7 mouse cellular contexts compared by ENCODE assay signal in the genomic region with DNA sequence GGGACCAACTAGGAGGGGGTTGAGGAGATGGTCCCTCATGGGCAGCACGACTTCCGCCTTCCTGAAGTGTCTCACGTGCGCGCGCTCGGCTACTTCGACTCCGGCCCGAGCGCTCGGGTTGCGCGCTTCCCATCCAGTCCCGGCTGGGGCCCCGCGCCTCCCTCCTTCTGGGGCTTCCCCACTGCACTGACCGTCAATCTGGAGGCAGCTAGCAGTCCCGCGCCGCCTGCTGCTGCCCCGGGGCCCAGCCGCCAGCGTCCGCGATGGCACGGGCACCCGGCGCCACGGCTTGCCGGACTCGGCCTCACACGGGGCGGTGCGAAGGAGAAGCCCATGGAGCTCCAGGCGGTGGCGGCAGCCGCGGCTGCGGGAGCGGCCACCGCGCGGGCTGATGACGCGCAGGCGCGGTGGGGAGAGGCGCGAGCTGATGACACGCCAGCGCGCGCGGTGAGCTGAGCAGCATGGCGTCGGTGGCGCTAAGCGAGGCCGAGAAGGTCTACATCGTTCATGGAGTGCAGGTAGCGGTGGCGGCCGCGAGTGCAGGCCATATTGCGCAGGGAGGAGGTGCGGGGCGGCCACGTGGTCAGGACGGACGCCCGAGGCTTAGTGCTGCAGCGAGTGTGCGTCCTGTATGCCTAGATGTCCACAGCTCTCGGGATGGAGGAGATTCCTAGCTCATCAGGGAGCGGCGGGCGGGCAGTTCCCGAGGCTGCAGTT. TPM values are rescaled to one million over a fixed set of nuclear protein-coding genes. Genes with fewer than 3 reads are reported as not detected.
A peak's percentile ranks its signal among the peaks of the same experiment; 100 is the strongest.
DNase-seq lines count a peak whose midpoint lies in the region; ATAC-seq and TF ChIP-seq lines count a peak whose summit lies in the region.

Gene Zdhhc3, minus strand, starts transcription at position 401 of the 717 bp plus-strand sequence.
Gene Exosc7, plus strand, starts transcription at position 411 of the 717 bp plus-strand sequence.

- ATAC-seq in intestine, postnatal 0 days, result peak; percentile 92
- peak; percentile 96 for ATAC-seq in midbrain, embryonic 12.5 days (ENCODE audit: low FRiP score, low read depth)

- no peaks in the 10 kb centered on the region for H3K9me3 ChIP-seq in intestine, postnatal 0 days (ENCODE audit: control insufficient read depth)
- no peaks in the 10 kb centered on the region for H3K9me3 ChIP-seq in midbrain, embryonic 12.5 days

- peak within 1 kb of the TSS; percentile 91 for H3K4me3 ChIP-seq in intestine, postnatal 0 days (ENCODE audit: low read depth, low read length)
- H3K4me3 ChIP-seq in midbrain, embryonic 12.5 days, result peak within 1 kb of the TSS; percentile 95
- H3K4me3 ChIP-seq in small intestine, adult 2 months (ENCODE audit: low read depth, low read length), result peak within 1 kb of the TSS; percentile 90

- DNase-seq in adrenal gland, adult 8-10 months, result peak; percentile 79
- DNase-seq in embryo, embryonic 9.5 days (ENCODE audit: extremely low spot score), result peak; percentile 90
- no peak for DNase-seq in gonadal fat pad, adult 2 months (ENCODE audit: low read depth)
- DNase-seq in left cerebral cortex, postnatal 4 days, result peak; percentile 88

- peak within 1 kb of the TSS; percentile 87 for H3K4me2 ChIP-seq in intestine, postnatal 0 days (replicated peaks; ENCODE audit: low read depth)
- peak within 1 kb of the TSS; percentile 81 for H3K4me2 ChIP-seq in midbrain, embryonic 12.5 days (replicated peaks)

- 0 out of 2 replicates have a peak, but pooled peaks have one; percentile 24 for TF ChIP-seq CTCF in intestine, postnatal 0 days (IDR thresholded peaks at IDR 0.05; ENCODE audit: low read depth)
- TF ChIP-seq CTCF in small intestine, adult 2 months (IDR thresholded peaks at IDR 0.05; ENCODE audit: extremely low read depth, insufficient read length, insufficient replicate concordance, low read depth, low read length), result no peak

- H3K36me3 ChIP-seq in intestine, postnatal 0 days (ENCODE audit: control insufficient read depth, insufficient read depth), result peaks cover 4% of the 10 kb centered on the region
- H3K36me3 ChIP-seq in midbrain, embryonic 12.5 days, result peaks cover 12% of the 10 kb centered on the region
- peaks cover 3% of the 10 kb centered on the region for H3K36me3 ChIP-seq in small intestine, adult 2 months (ENCODE audit: control insufficient read depth, insufficient read depth, low read length)

- 0 out of 2 replicates have a peak, but pooled peaks cover 9% of the 10 kb centered on the region for H3K4me1 ChIP-seq in intestine, postnatal 0 days (replicated peaks; ENCODE audit: control insufficient read depth, insufficient read depth, low read length)
- peaks cover 18% of the 10 kb centered on the region for H3K4me1 ChIP-seq in midbrain, embryonic 12.5 days
- H3K4me1 ChIP-seq in small intestine, adult 2 months (ENCODE audit: control insufficient read depth, insufficient read depth, insufficient read length, low read length), result peaks cover 5% of the 10 kb centered on the region; the same call in 1 of the 2 replicates

- H3K27me3 ChIP-seq in intestine, postnatal 0 days (replicated peaks; ENCODE audit: control insufficient read depth, insufficient read depth, low read length), result no peaks in the 10 kb centered on the region
- no peaks in the 10 kb centered on the region for H3K27me3 ChIP-seq in midbrain, embryonic 12.5 days
- H3K27me3 ChIP-seq in small intestine, adult 2 months (ENCODE audit: control insufficient read depth, insufficient read depth, low read length), result no peaks in the 10 kb centered on the region

- under 1% methylated on average over 79 of the region's 79 CpGs for WGBS in intestine, postnatal 0 days
- WGBS in midbrain, embryonic 12.5 days, result under 1% methylated on average over 78 of the region's 79 CpGs
- WGBS in small intestine, adult 2 months, result under 1% methylated on average over 79 of the region's 79 CpGs

- peak within 1 kb of the TSS; percentile 88 for H3K9ac ChIP-seq in intestine, postnatal 0 days (ENCODE audit: low read depth, low read length)
- peak within 1 kb of the TSS; percentile 93 for H3K9ac ChIP-seq in midbrain, embryonic 12.5 days (replicated peaks)

- peak; percentile 62 for TF ChIP-seq POLR2A in small intestine, adult 2 months (IDR thresholded peaks at IDR 0.05; ENCODE audit: low read depth, low read length)

- intact Hi-C loops in left cerebral cortex, postnatal 4 days (cut with DNase I), result loop anchor here (10.0 kb wide), 1 partner anchor 378 kb away; no protein-coding TSS in a partner anchor

- peak within 1 kb of the TSS; percentile 96 for H3K27ac ChIP-seq in intestine, postnatal 0 days (ENCODE audit: low read depth, low read length)
- H3K27ac ChIP-seq in midbrain, embryonic 12.5 days (replicated peaks), result peak within 1 kb of the TSS; percentile 94
- peak within 1 kb of the TSS; percentile 90 for H3K27ac ChIP-seq in small intestine, adult 2 months (ENCODE audit: insufficient read depth, low read depth, low read length)

RNA-seq across cellular contexts. Expression of gene Zdhhc3, which starts in this region (rescaled TPM):
- total RNA-seq in adrenal gland, adult 8-10 months (2022), result 10 to 100 TPM; 59.3 to 76.6 (median 71.0) TPM
- 117 and 118 TPM in 2 replicates for polyA plus RNA-seq in gonadal fat pad, adult 2 months (2012; rRNA removed)
- 52.1 and 55.3 TPM in 2 replicates for polyA plus RNA-seq in intestine, postnatal 0 days (2015; fragmentation: Nextera tagmentation; extraction: Ambion mirVana)
- 10 to 100 TPM; 75.2 to 80.1 TPM for total RNA-seq in left cerebral cortex, postnatal 4 days (2021)
- 84.1 and 86.4 TPM in 2 replicates for polyA plus RNA-seq in midbrain, embryonic 12.5 days (2016; fragmentation: Nextera tagmentation; extraction: Ambion mirVana)
- 123 and 320 TPM in 2 replicates for polyA plus RNA-seq in small intestine, adult 2 months (2012; rRNA removed)

RNA-seq across cellular contexts. Expression of gene Exosc7, which starts in this region (rescaled TPM):
- total RNA-seq in adrenal gland, adult 8-10 months (2022), result 10 to 100 TPM; 41.1 to 54.1 (median 43.1) TPM
- polyA plus RNA-seq in gonadal fat pad, adult 2 months (2012; rRNA removed), result 25.5 and 26.0 TPM in 2 replicates
- 53.2 and 53.6 TPM in 2 replicates for polyA plus RNA-seq in intestine, postnatal 0 days (2015; fragmentation: Nextera tagmentation; extraction: Ambion mirVana)
- total RNA-seq in left cerebral cortex, postnatal 4 days (2021), result 10 to 100 TPM; 45.0 to 51.9 TPM
- 96.5 and 103 TPM in 2 replicates for polyA plus RNA-seq in midbrain, embryonic 12.5 days (2016; fragmentation: Nextera tagmentation; extraction: Ambion mirVana)
- 8.6 and 14.6 TPM in 2 replicates for polyA plus RNA-seq in small intestine, adult 2 months (2012; rRNA removed)
